Mouse (Mus musculus) lung, adult 2 months (tissue): Measurements from ENCODE around the gene Fam19a1.

ENCODE experiments used
- CTCF ChIP-seq: fragments of 200-500 bp; IDR thresholded peaks from 2 replicates; pipeline ENCODE4 v1.5.1; 2011; ENCODE audit warnings: mild to moderate bottlenecking, low read length, control low read depth; ENCODE audit not compliant: insufficient read depth
- POLR2A ChIP-seq: fragments of 200-500 bp; IDR thresholded peaks from 2 replicates; pipeline ENCODE4 v1.6.1; 2011; ENCODE audit warnings: low read depth, mild to moderate bottlenecking, control low read depth, low read length, borderline replicate concordance; ENCODE audit errors: extremely low read depth

- TF ChIP-seq CTCF (no peak), POLR2A (no peak)
Measured at GRCm38 (mm10) chr6:96648742-96649141, 535.8 kb downstream of the Fam19a1 start.
